Mouse (Mus musculus): ENCODE data around the gene Agpat1.

Gene Agpat1

GRCm38 (mm10) chr17:34637459-34637858 is 33.4 kb downstream of the Agpat1 start:
- DNase-seq = peak; percentile 52

DNA sequence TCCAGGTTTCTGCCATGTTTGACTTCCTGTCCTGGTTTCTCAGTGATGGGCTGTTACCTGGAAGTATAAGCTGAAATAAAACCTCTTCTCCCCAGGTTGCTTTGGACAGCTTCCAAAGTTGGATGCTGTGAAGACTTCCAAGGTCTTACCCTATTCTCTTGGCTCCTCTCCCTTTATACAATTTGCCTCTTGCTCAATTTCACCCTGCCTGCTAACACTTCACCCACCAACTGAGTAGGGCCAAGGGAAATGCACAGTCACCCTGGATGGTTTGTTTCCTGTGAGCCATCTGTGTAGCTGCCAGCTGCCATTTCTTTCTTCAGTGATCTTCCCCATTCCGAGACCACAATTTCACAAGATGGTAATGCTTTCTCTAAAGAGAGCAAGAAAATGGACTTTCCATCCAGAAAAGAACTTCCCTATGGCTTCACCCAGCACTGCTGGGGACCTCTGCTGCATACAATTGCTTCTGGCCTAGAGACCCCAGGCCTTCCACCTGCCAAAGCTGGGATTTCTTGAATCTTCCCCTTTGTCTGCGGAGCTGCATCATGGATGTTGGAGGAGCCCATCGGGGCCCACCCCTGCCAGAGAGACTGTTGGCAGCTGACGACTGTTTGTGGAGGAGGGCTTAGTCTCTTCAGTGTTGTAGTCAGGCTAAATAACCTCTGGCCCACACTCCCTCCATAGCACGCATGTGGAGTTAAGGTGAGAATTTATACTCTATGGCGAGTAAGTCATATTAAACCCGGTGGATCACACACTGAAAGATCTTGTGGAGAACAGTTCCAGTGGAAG is 35.6 kb downstream of the Agpat1 start:
- DNase-seq = peak; percentile 66

DNA sequence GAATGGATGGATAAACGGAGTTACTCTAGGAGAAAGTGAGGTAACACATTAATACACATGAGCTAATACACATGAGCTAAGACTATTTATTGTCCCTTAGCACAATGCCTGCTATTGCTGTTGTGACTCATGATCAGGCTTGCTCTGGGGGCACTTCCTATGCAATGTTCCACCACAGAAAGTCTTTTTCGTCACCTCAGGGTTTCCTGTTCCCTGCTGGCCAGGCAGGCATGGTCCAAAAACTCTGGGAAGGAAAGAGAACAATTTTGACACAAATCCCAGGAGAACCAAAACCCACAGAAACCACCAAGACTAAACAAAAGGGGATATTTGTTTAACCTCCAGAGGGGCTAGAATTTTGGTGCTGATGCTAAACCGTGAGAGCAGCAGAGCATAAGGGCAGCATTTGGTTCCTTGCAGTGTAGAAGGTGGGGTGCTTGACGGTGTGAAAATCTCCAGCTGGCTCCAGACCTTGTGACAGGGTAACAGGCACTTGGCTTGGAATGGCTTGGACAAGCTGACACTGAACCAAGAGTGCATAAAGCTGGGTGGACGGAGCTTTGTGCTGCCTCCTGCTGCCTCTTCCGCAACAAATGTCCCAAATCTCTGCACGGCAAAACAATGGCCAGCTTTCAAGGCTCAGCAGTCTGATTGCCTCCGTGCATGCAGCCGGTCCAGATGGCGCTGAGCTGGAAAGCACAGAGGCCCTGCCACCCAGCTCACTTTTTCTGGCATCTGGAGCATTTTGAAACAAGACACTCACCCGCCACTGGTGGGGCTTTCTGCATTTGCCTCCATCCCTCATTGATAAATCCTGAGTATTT is 36.9 kb downstream of the Agpat1 start:
- peak; percentile 95 for DNase-seq

GRCm38 (mm10) chr17:34641945-34642344 is 37.9 kb downstream of the Agpat1 start:
- peak; percentile 46 for DNase-seq

DNA sequence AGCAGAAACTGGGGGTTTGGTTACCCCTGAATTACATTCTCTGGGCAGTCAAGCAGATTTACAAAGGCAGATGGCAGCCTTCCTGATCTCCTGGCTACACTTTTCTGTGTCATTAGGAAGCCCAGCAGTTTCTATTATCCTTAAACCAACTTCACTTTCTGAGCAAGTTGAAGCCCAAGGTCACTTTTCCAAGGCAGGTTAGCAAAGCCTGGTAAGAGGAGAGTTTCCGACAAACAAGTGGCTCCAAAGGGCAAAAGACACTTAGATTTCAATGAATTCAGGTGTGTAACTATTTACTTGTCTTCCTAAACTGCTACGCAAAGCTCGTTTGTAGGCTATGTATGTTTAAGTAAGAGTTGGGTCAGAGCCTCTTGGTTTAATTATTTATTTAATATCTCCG is 39.3 kb downstream of the Agpat1 start:
- DNase-seq = peak; percentile 46

GRCm38 (mm10) chr17:34643944-34644343 is 39.9 kb downstream of the Agpat1 start:
- DNase-seq = peak; percentile 84

DNA sequence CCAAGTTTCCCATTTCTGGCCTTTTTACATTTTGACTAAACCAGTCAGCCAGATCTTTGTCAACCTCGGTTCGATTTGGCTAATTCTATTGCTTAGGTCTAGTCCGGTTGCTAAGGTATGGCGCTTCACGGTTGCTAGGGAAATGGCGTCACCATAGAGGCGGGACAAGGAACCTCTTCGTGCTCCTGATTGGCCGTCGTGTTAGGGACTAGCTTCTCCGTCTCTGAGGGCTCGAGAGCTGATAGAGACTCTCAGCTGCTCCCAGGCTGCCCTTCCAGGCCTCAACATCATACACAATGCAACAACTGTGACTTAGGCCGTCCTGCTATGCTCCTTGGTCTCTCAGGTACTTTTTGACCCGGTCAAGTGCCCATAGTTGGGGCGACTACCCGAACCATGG is 40.5 kb downstream of the Agpat1 start, which contains the start of gene Fkbpl:
Fkbpl (plus strand) TSS at position 157 of the 400 bp plus-strand sequence.
- peak; percentile 98 for DNase-seq

- DNase-seq = peak; percentile 64
These were observed 41.3 kb downstream of the Agpat1 start for GRCm38 (mm10) chr17:34645256-34645829.

DNA sequence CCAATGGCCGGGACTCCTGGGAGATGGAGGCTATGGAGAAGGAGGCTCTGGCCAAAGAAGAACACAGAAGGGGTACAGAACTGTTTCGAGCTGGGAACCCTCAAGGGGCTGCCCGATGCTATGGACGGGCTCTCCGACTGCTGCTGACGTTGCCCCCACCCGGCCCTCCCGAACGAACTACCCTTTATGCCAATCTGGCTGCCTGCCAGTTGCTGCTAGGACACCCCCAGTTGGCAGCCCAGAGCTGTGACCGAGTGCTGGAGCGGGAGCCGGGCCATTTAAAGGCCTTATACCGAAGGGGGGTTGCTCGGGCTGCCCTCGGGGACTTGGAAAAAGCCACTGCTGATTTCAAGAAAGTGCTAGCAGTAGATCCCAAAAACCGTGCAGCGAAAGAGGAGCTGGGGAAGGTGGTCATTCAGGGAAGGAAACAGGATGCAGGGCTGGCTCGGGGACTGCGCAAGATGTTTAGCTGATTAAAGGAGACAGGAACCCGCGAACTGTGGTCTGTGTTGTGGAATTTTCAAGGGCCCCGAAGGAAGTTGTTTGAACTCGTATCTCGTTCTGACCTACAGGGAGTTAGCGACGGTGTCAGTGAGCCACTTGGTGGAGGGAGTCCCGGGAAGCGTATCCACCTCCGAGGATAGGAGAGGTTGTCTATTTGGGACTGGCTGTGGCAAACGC is 41.9 kb downstream of the Agpat1 start:
- peak; percentile 78 for DNase-seq

DNA sequence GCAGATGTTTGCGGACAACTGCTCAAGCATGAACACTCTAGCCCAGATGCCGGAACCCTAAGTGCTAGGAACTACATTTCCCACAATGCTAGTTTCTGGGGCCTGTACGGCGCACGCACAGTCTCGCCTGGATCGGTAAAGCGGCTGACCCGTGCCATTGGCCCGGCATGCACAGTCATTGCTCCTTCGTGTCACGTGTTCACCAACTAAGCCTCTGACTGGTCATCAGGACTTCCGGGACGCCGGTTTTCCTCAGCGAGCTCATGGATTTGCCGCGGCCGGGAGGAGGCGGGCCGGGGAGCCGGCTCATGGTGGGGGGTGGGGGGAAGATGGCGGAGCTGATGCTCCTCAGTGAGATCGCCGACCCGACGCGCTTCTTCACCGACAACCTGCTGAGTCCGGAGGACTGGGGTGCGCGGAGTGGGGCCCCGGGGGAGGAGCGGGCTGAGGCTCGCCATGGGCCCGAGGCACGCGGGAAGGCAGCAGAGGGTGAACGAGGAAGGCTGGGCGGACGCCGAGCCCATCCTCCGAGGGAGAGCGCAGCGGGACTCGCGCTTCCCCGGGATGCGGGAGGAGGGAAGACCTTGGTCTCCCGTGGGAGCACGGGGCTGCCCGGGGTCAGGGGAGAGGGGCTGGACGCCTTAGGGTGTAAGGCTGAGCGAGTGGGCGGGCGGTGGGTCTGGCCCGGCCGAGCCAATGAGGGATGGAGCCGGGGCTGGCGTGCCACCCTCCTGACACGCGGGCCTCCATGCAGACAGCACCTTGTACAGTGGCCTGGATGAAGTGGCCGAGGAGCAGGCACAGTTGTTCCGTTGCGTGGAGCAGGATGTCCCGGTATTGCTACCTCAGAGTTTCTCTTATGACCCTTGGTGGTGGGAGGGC is 43.1 kb downstream of the Agpat1 start, which contains the start of gene Atf6b:
Atf6b (plus strand) TSS at position 241 of the 882 bp plus-strand sequence.
- peak; percentile 98 for DNase-seq

GRCm38 (mm10) chr17:34648141-34648890 is 44.3 kb downstream of the Agpat1 start:
- peak; percentile 63 for DNase-seq

GRCm38 (mm10) chr17:34649106-34649864 is 45.2 kb downstream of the Agpat1 start:
- DNase-seq = peak; percentile 55

DNA sequence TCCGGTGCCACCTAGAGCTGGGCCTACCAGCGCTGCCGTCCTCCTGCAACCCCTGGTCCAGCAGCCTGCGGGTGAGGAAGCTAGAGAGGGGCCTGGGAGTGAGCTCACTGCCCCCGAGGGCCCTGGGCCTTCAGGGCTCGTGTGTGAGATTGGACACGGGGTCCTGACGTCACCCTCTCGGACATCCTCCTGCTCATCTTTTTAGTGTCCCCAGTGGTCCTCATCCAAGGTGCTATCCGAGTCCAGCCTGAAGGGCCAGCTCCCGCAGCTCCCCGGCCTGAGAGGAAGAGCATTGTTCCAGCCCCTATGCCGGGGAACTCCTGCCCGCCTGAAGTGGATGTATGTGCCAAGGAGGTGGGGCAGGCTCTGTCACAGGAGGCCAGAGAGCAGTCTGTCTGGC is 46.7 kb downstream of the Agpat1 start:
- DNase-seq = peak; percentile 45

- peak; percentile 46 for DNase-seq
These were observed 47.6 kb downstream of the Agpat1 start for GRCm38 (mm10) chr17:34651507-34652221.

- peak; percentile 30 for DNase-seq
These were observed 48.5 kb downstream of the Agpat1 start for GRCm38 (mm10) chr17:34652546-34652945.

- DNase-seq = peak; percentile 20
These were observed 48.9 kb downstream of the Agpat1 start for GRCm38 (mm10) chr17:34652985-34653384.

GRCm38 (mm10) chr17:34653746-34654285 is 49.8 kb downstream of the Agpat1 start:
- peak; percentile 61 for DNase-seq

GRCm38 (mm10) chr17:34654392-34654791 is 50.3 kb downstream of the Agpat1 start:
- no peak for DNase-seq

DNA sequence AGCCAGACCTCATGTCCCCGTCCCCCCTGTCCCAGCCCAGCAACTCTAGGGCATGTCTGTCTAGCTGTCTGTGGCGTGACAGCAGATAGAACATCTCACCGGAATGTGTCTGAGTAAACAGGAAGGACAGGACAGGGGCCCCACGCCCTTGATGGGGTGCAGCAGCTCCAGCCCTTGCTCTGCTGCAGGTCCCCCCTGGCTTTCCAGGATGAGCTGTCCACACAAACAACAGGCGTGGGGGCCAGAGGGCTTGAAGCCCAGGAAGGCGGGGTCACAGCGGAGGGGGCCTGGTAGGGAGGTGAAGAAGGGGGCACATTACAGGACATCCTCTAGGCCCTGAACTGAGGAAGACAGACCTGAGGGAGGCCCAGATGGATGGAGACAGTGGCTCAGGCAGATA is 51.1 kb downstream of the Agpat1 start:
- DNase-seq = peak; percentile 18

Measured in cerebellum, adult 9-11 months (tissue).